Mouse (Mus musculus) kidney, adult 8-10 months (tissue): Measurements from ENCODE around the gene Gnat1.

Source experiments
- DNase-seq, 2 experiments: peaks; one replicate each; pipeline ENCODE4 v3.0.0; 2022

The Gnat1 gene

GRCm38 (mm10) chr9:107679501-107679900, at the start of gene Gnat1:
Gene Gnat1 (minus strand): TSS chr9:107679712.
- no peak for DNase-seq

GRCm38 (mm10) chr9:107728919-107729670, 49.6 kb upstream of the Gnat1 start:
- DNase-seq: no peak

- DNase-seq: no peak
Measured at GRCm38 (mm10) chr9:107727041-107727440, 47.5 kb upstream of the Gnat1 start.

GRCm38 (mm10) chr9:107724796-107725195, 45.3 kb upstream of the Gnat1 start:
- no peak for DNase-seq

GRCm38 (mm10) chr9:107723794-107724531, 44.5 kb upstream of the Gnat1 start:
- DNase-seq: peak; percentile 70 to 81

- no peak for DNase-seq
Measured at GRCm38 (mm10) chr9:107723292-107723691, 43.8 kb upstream of the Gnat1 start.

GRCm38 (mm10) chr9:107718781-107719540, 39.4 kb upstream of the Gnat1 start:
- DNase-seq: no peak

GRCm38 (mm10) chr9:107716951-107717350, 37.4 kb upstream of the Gnat1 start:
- DNase-seq: no peak

- DNase-seq: no peak
Measured at GRCm38 (mm10) chr9:107715632-107716031, 36.1 kb upstream of the Gnat1 start.

GRCm38 (mm10) chr9:107714221-107714952, 34.9 kb upstream of the Gnat1 start:
- DNase-seq: peak; percentile 53 to 58

GRCm38 (mm10) chr9:107709697-107710483, 30.4 kb upstream of the Gnat1 start, which contains the start of gene Sema3f:
Gene Sema3f (minus strand): TSS chr9:107710475.
- DNase-seq: peak; percentile 81 to 85

GRCm38 (mm10) chr9:107709096-107709696, 29.7 kb upstream of the Gnat1 start:
- no peak for DNase-seq

GRCm38 (mm10) chr9:107708439-107709095, 29.1 kb upstream of the Gnat1 start:
- no peak for DNase-seq

GRCm38 (mm10) chr9:107707701-107708438, 28.4 kb upstream of the Gnat1 start:
- no peak for DNase-seq

- no peak for DNase-seq
Measured at GRCm38 (mm10) chr9:107706781-107707211, 27.3 kb upstream of the Gnat1 start.

GRCm38 (mm10) chr9:107703337-107704122, 24.0 kb upstream of the Gnat1 start:
- no peak for DNase-seq

- no peak for DNase-seq
Measured at GRCm38 (mm10) chr9:107702606-107703185, 23.2 kb upstream of the Gnat1 start.

GRCm38 (mm10) chr9:107701594-107701993, 22.1 kb upstream of the Gnat1 start:
- DNase-seq: peak; percentile 66 to 67

- no peak for DNase-seq
Measured at GRCm38 (mm10) chr9:107700114-107700571, 20.6 kb upstream of the Gnat1 start.
